Mouse (Mus musculus) testis, adult 2 months (tissue): ENCODE data around the gene Rap2a.

Experiments
- CTCF ChIP-seq: fragments of 200-500 bp; IDR thresholded peaks from 2 replicates; pipeline ENCODE4 v1.5.1; 2012; ENCODE audit warnings: low read depth, mild to moderate bottlenecking, inconsistent platforms, low read length, moderate library complexity; ENCODE audit not compliant: control insufficient read depth, insufficient read depth, insufficient replicate concordance
- POLR2A ChIP-seq: fragments of 200-500 bp; IDR thresholded peaks from 2 replicates; pipeline ENCODE4 v1.6.1; 2012; ENCODE audit warnings: low read depth, mild to moderate bottlenecking, inconsistent platforms, low read length, moderate library complexity; ENCODE audit not compliant: control insufficient read depth

GRCm38 (mm10) chr14:120504928-120505461, 26.8 kb downstream of the Rap2a start:
- TF ChIP-seq POLR2A: no peak
- no peak for TF ChIP-seq CTCF
